Mouse (Mus musculus): Measurements from ENCODE around the gene Kctd14. TPM values are rescaled to one million over a fixed set of nuclear protein-coding genes. Genes with fewer than 3 reads are reported as not detected.

Gene Kctd14
- total RNA-seq, 2 experiments from 2014 or later, result 0.16 to 0.23 TPM

Other genes with a start within 250 kb of the Kctd14 start
- gene Usp35, start 119.3 kb upstream of the Kctd14 start, total RNA-seq (2021), result under 1 TPM; 0.75 to 0.76 TPM
- 1 to 10 TPM; 1.9 to 2.3 TPM for gene Kctd21, start 119.0 kb upstream of the Kctd14 start, total RNA-seq (2021)
- gene Alg8, start 79.7 kb upstream of the Kctd14 start, total RNA-seq (2021), result 1 to 10 TPM; 2.9 to 5.5 TPM
- gene Ndufc2, start 51.3 kb upstream of the Kctd14 start, total RNA-seq (2021), result 100 to 1,000 TPM; 304 to 343 TPM
- gene Thrsp, start 33.6 kb upstream of the Kctd14 start, total RNA-seq (2021), result 10 to 100 TPM; 36.0 to 40.5 TPM
- 10 to 100 TPM; 21.2 to 24.9 TPM for gene Ints4, start 29.6 kb downstream of the Kctd14 start, total RNA-seq (2021)
- gene Aamdc, start 128.2 kb downstream of the Kctd14 start, total RNA-seq (2021), result 100 to 1,000 TPM; 107 to 112 TPM
- 10 to 100 TPM; 12.4 to 12.6 TPM for gene Rsf1, start 128.6 kb downstream of the Kctd14 start, total RNA-seq (2021)
- gene Clns1a, start 245.3 kb downstream of the Kctd14 start, total RNA-seq (2021), result 10 to 100 TPM; 33.3 to 39.2 TPM